Mouse (Mus musculus): ENCODE data around the gene Disc1.

DNA sequence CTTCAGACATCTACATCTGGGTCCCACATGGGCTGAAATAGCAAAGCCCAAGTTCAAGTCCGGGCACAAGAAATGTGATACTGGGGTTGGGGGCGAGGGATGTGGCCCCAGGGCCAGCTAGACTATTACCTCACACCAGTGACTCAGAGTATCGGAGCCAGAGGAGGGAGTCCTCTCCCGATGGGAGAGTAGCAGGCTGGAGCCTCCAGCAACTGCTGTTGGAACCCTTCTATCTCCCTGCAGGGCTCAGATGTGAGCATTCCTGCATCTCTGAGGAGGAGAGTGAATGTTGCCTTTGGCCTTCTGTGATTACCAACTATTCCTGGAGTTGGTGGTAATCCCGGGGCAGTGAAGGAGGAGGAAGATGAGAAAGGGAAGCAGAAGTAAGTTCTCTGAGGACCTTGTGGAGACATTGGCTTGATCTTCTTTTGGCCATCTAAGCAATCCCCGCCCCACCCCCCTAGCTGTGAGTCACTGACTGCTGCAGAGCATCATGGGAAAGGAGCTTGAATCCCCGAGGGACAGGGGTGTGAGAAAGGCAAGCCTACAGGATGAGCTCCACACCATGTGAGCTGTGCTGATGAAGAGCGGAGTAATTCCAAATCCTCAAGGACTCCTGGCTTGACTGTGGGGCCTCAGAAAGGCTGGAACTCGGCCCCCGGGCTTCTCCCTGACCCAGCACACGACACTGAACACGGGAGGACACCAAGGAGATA is 232.1 kb downstream of the Disc1 start:
- TF ChIP-seq CTCF (IDR thresholded peaks at IDR 0.05; ENCODE audit: borderline replicate concordance, extremely low read depth, insufficient read depth, insufficient read length) (no peak), POLR2A (IDR thresholded peaks at IDR 0.05; ENCODE audit: borderline replicate concordance, extremely low read depth, insufficient read depth, insufficient read length, poor library complexity, severe bottlenecking) (no peak)
